Mouse (Mus musculus) thymus, postnatal 0 days (tissue): ENCODE measurements around the gene Begain. TPM values are rescaled to one million over a fixed set of nuclear protein-coding genes. Genes with fewer than 3 reads are reported as not detected.

ENCODE experiments used
- DNase-seq: peaks from one replicate; pipeline ENCODE4 v3.0.0-alpha.2; 2015; ENCODE audit warnings: low spot score
- polyA plus RNA-seq: library from polyadenylated mRNA; unstranded; fragments of >200 nt; fragmentation: Nextera tagmentation; extraction: Ambion mirVana; gene quantifications from 2 replicates; pipeline ENCODE4 v1.2.1, GENCODE M21; 2015

The Begain gene
- polyA plus RNA-seq = 1.7 and 2.0 TPM in 2 replicates

- peak; percentile 31 for DNase-seq
These were observed at the start of gene Begain for GRCm38 (mm10) chr12:109068167-109068653. Gene Begain (minus strand): TSS chr12:109068217.

DNA sequence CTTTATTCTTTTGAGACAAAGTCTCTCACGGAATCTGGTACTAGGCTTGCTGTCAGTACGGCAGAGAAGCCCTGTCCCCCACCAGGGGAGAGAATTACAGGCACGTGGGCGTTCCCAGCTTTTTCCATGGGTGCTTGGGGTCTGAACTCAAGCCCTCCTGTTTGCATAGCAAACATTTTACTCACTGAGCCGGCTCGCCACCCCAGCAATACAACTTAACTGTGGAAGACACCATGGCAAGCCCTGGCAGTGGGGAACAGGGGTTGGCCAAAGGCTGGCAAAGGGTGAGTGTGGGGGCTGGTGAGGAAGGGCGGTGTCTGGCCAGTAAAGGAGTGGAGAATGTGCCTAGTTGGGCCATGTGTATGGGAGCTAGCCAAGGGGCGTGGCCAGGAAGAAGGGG is 47.7 kb upstream of the Begain start:
- DNase-seq = no peak

GRCm38 (mm10) chr12:109115161-109115560 is 47.1 kb upstream of the Begain start:
- no peak for DNase-seq

DNA sequence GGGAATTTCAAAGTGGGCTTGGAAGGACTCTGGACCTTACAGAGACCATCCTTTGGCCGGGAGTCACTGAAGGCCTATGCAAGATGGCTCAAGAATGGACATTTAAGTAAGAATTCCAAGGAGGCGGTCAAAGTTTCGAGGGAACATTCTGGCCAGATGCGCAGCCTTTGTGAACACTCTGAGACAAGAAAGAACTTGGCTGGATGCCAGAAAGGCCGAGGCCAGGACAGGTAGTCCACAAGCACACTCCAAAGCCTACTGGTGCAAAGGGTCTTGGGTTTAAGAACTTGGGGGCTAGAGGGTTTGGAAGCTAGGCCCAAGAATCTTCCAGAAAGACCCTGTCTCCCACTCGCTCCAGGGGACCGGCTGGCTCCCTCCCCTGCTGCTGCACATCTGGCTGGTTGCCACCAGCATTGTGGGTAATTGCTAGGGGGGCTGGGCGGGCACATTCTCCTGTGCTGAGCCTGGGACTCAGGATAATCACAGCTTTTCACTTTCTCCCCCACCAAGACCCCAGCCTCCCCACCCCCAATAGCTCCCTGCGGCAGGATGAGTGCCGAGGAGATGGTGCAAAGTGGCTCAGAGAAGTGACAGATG is 45.1 kb upstream of the Begain start:
- no peak for DNase-seq

GRCm38 (mm10) chr12:109112354-109112995 is 44.5 kb upstream of the Begain start:
- no peak for DNase-seq

- DNase-seq = no peak
These were observed 40.9 kb upstream of the Begain start for GRCm38 (mm10) chr12:109108911-109109310.

DNA sequence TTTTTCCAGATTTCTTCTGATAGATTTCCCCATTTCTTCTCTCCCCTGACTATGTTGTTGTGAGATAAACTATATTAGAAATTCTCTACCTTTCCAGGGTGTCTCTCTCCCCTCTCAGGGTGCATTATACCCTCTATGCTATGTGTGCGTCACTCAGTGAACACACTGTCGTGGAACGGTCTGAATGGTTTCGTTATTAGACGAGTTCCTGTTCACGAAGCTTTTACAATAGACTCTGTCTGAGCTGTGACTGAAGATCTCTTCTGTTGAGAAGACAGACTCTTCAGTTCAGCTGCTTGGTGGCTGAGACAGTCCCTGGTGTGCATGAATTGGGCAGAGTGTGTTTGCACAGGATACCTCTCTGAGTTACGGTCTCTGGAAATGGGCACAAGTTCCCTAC is 32.4 kb upstream of the Begain start:
- DNase-seq = no peak

DNA sequence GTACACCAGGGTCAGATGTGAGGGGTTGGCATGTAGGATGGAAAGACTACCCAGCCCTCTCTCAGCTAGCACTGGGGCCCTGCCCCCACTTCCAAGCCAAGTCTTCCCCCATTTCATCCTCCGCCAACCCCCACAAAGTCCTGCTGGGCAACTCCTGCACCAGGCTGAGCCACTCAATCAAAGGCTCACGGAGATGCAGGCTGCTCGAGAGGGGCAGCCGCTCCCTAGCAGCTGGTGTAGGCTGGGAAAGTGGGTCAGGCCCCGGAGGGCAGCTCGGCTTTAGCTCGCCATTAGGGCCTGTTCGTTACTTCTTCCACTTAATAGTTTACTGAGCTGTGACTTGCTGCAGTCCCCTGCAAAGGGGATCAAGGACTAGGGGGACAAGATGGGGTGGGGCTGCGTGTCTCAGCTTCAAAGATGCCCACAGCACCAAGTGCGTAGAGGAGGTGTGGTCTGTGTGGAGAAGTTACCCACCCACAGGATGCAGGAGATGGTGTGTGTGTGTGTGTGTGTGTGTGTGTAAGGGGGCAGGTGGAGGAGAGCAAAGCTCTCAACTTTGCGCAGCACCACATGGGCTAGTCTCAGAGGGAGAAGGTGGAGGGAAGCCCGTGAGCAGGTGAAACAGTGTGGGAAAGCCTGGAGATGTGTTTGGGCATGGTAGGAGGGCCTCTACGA is 22.6 kb upstream of the Begain start:
- DNase-seq = peak; percentile 49

DNA sequence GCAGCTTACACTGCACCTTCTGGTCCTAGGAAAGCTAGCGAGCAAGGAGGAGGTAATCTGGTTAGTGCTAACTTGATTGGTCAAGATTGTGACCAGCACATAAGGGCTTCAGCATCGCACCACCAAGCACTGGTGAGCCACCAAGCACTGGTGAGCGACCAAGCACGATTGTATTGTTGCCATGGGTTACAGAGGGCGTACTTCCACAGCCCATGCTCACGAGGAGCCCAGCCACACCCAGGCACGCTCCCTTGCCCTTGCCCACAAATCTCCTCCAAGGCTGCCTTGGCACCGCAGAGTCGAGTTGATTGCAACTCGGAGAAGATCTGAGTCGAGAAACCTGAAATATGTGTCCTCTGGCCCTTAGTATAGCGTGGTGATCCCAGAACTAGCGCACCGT is 22.0 kb upstream of the Begain start:
- DNase-seq = no peak

DNA sequence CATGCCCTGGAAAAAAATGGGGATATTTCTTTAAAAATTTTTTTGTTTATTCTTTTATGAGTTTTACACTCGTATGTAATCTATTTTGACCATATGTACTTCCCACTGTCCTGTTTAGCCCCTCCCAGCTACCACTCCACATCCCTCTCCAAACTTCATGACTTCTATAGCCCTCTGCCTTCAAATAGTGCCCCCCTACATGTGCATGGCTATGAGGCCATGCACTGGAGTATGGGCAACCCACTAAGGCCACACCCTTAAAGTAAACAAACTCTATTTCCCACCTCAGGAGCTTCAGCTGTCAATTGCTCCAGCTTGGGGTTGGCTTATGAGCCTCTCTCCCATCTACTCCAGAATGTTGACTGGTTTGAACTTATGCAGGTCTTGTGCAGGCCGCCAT is 18.1 kb upstream of the Begain start:
- DNase-seq = no peak

DNA sequence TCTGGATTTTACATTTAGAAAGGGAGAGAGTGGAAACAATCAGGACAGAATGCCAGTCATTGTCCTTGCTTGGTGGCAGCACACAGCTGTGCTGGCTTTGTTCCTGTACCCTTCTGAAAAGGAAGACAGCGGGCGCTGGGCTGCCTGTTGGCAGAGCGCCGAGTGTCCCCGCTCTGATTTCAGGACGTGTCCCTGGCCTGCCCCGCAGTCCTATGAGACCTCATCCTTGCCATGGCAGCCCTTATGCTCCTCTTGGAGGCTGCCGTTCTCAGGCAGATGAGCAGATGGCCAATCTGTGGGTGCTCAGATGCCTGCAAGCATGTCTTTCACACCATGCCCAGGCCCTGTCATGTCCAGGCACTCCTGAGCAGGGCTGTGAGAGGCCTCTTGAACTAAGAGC is 17.7 kb upstream of the Begain start:
- DNase-seq = no peak

DNA sequence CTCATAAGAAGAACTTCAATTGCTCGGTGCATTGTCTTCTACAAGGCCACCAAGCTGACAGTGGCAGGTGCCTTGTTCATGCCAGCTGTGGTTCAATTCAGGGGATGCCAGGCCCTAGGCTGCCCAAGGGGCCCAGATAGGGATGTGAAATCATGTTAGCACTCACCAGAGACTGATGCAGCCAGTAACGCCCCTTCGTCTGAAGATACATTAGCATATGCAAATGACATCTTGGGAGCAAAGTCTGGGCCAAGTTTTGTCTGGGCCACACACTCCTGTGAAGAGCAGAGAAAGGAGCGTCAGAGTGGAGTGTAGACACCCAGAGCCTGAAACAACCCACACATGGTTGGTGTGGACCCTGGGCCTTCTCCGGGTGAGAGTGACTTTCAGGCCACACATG is 17.0 kb upstream of the Begain start:
- no peak for DNase-seq

DNA sequence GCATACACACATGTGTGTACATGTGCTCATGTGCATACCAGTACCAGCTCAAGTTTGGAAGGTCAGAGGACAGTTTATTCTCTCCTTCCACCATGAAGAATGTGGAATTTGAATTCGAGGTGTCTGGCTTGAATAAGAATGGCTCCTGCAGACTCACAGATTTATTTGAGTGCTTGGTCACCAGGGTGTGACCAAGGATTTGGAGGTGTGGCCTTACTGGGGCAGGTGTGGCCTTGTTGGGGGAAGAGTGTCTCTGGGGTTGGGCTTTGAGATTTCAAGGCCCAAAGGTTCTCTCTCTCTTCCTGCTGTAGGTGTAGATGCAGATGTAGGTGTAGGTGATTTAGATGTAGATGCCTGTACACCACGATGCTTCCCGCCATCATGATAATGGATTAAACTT is 15.5 kb upstream of the Begain start:
- DNase-seq = no peak

DNA sequence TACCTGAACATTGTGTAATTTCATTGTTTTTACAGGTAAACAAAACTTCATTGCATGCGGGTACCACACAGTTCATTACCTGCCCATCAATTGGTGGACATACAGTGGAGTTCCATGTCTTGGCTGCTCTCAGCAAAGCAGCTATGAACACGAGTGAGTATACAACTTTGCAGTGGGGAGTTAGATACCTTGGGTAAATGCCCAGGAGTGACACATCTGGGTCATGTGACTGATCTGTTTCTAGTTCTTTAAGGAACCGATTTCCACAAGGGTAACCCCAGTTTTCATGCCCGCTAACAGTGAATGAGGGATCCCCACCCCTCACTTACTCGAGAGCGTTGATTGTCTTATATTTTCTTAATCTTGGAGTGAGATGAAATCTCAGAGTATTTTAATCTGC is 9.0 kb upstream of the Begain start:
- DNase-seq = no peak

- DNase-seq = no peak
These were observed 6.8 kb upstream of the Begain start for GRCm38 (mm10) chr12:109074777-109075285.

GRCm38 (mm10) chr12:109074106-109074505 is 6.1 kb upstream of the Begain start:
- no peak for DNase-seq

- DNase-seq = no peak
These were observed 3.2 kb upstream of the Begain start for GRCm38 (mm10) chr12:109071248-109071647.

DNA sequence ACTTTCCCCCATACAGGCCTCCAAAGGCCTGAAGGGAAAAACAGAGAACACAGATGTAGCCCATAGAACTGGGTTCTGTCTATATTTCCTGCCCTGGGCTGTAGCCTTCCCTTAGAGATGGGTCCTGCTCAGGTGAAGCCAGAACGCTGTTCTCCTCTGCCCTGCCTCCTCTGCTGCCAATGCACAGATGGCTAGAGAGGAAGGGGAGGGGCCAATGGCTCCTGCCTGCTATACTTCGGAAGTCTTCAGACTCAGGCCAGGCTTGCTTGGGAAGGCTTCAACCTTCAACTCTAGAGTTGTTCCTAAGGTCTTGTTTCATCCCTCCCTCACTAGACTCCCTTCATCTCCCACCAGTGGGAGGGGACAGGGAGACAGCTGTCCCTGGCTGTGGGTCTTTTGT is 1.7 kb upstream of the Begain start:
- no peak for DNase-seq

GRCm38 (mm10) chr12:109068738-109069137 is 721 bp upstream of the Begain start:
- no peak for DNase-seq

- DNase-seq = peak; percentile 60
These were observed 369 bp downstream of the Begain start for GRCm38 (mm10) chr12:109067561-109068135.

DNA sequence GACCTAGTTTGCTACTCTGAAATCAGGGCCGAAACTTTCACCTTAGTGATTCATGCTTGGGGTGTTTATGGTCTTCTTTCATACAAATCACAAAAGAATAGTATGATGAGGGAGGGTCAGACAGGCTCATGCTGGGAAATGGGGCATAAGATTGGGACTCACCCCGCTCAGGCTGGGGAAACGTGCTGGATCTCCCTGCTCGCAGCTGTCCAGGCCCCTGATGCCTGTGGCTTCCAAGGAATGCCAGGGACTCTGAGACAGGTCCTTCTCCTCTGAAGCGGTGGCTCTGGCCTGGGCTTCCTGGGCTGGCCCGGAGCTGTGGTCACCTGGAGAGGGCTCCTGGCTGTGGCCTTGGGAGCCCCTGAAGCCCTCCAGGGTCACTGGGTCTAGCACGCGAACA is 9.4 kb downstream of the Begain start:
- no peak for DNase-seq

DNA sequence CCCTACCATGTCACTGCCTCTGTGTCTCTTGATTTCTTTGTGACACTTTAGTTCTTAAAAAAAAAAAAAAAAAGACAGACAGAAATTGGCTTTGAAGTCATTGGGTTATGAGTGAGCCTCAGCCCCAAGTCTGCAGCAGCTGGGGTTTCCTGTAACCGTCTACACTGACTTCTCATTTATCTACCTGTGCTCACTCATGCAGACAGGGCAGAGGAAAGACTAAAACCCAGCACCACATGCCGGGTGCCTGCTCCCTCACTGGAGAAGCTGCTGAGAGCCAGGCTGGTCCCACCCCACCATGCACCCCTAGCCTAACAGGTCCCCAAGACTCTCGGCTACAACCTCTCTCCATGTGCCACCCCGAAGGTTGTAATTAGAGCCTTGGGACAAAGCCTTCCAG is 10.3 kb downstream of the Begain start:
- peak; percentile 73 for DNase-seq
